28 mouse cellular contexts compared by ENCODE assay signal in the genomic region with DNA sequence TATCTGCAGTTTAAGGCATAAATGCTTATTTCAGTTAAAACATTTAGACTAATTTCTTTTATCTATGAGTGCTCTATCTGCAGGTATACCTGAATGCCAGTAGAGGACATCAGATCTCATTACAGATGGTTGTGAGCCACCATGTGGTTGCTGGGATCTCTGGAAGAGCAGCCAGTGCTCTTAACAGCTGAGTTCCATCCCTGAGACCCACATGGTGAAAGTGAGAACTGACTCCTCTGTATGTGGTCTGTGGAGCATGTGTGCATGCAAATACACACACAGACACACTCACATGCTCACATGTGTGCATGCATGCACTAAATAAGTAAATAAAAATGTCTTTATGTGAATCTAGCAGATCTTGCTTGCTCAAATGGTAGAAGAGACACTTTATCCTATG. TPM values are rescaled to one million over a fixed set of nuclear protein-coding genes. Genes with fewer than 3 reads are reported as not detected.
DNase-seq lines count a peak whose midpoint lies in the region; ATAC-seq and TF ChIP-seq lines count a peak whose summit lies in the region.
"Had no signal": no experiment of that assay in that cellular context is flagged by ENCODE, and none has a peak within 500 bp of the region (broad histone marks: within the 10 kb centered on the region; RNA-seq: fewer than 3 reads in every experiment).

No protein-coding gene starts in this region.

- 0 out of 2 replicates have a peak, but pooled peaks have one; percentile 19 for TF ChIP-seq CTCF in kidney, adult 2 months (conservative IDR thresholded peaks at IDR 0.05; ENCODE audit: insufficient read depth, insufficient read length, low read depth, low read length)
- TF ChIP-seq CTCF in CH12.LX (conservative IDR thresholded peaks at IDR 0.05 in 1 of 2, IDR thresholded peaks at IDR 0.05 in 1 of 2; ENCODE audit: low read depth in 2 of 2, low read length in 2 of 2): peak in 1 of 2 experiments; percentile 64; a peak in 2 of 4 replicates

- ATAC-seq in kidney, embryonic 16.5 days (ENCODE audit: low FRiP score, low TSS enrichment): no peak
- peak; percentile 50; the same call in 1 of the 2 replicates for ATAC-seq in neutrophil, adult 5-6 weeks (ENCODE audit: extremely low read depth, insufficient number of reproducible peaks, low FRiP score, poor library complexity, severe bottlenecking)
- ATAC-seq: midbrain, embryonic 16.5 days had no signal

- no peaks in the 10 kb centered on the region for H3K27me3 ChIP-seq in kidney, adult 2 months (replicated peaks; ENCODE audit: control insufficient read depth, insufficient read depth, low read length)
- no peaks in the 10 kb centered on the region for H3K27me3 ChIP-seq in kidney, embryonic 16.5 days (ENCODE audit: insufficient read depth, low read length)
- no peaks in the 10 kb centered on the region for H3K27me3 ChIP-seq in CH12.LX (replicated peaks)
- H3K27me3 ChIP-seq: limb, embryonic 13.5 days; liver, embryonic 13.5 days; lung, embryonic 15.5 days; neural tube, embryonic 15.5 days had no signal

- H3K9me3 ChIP-seq in kidney, embryonic 16.5 days (ENCODE audit: low read length): no peaks in the 10 kb centered on the region
- no peaks in the 10 kb centered on the region for H3K9me3 ChIP-seq in CH12.LX (replicated peaks; ENCODE audit: low read length)
- H3K9me3 ChIP-seq: forebrain, embryonic 10.5 days; hindbrain, embryonic 10.5 days; limb, embryonic 13.5 days; liver, embryonic 13.5 days; lung, embryonic 15.5 days; neural tube, embryonic 15.5 days had no signal

- TF ChIP-seq RAD21 in CH12.LX (IDR thresholded peaks at IDR 0.05; ENCODE audit: low read depth, low read length): peak; percentile 29

- H3K4me2 ChIP-seq in kidney, embryonic 16.5 days (replicated peaks; ENCODE audit: low read depth, low read length): no peak overlapping the region
- H3K4me2 ChIP-seq in CH12.LX (ENCODE audit: insufficient read depth, low read depth, poor library complexity, severe bottlenecking): no peak overlapping the region
- H3K4me2 ChIP-seq: heart, embryonic 11.5 days; limb, embryonic 13.5 days; liver, embryonic 13.5 days; lung, embryonic 15.5 days; neural tube, embryonic 15.5 days had no signal

- peak; percentile 32; the same call in 1 of the 2 replicates for TF ChIP-seq EP300 in CH12.LX (IDR thresholded peaks at IDR 0.05; ENCODE audit: low read length)

- no peaks in the 10 kb centered on the region for H3K79me2 ChIP-seq in CH12.LX (replicated peaks; ENCODE audit: control insufficient read depth, extremely low read depth, insufficient read depth, poor library complexity, severe bottlenecking)

- no peak for DNase-seq in kidney, adult 2 months
- DNase-seq in A20 (ENCODE audit: low read depth, low spot score) (peak; percentile 45), CH12.LX (ENCODE audit: extremely low read depth) (no peak)
- DNase-seq in thymus, adult 18-20 months: no peak
- DNase-seq in right cerebral cortex, adult 18-20 months: no peak
- DNase-seq: adrenal gland, postnatal 36 days; cerebellum, adult 11 months; cerebellum, adult 9-11 months; kidney, adult 8-10 months; kidney, postnatal 36 days; liver, embryonic 13.5 days; right cerebral cortex, postnatal 25 days; spleen, adult 18-20 months; thymus, postnatal 25 days had no signal

- no peak for TF ChIP-seq POLR2A in kidney, adult 2 months (IDR thresholded peaks at IDR 0.05; ENCODE audit: low read depth, low read length)
- no peak for TF ChIP-seq POLR2A in CH12.LX (IDR thresholded peaks at IDR 0.05; ENCODE audit: low read depth, low read length)

- peaks cover 3% of the 10 kb centered on the region; the same call in 1 of the 2 replicates for H3K4me1 ChIP-seq in kidney, adult 2 months (ENCODE audit: control insufficient read depth, insufficient read depth, low read length)
- no peaks in the 10 kb centered on the region for H3K4me1 ChIP-seq in kidney, embryonic 16.5 days (ENCODE audit: insufficient read depth, low read length)
- H3K4me1 ChIP-seq in CH12.LX (ENCODE audit: control insufficient read depth in 1 of 2, insufficient read depth in 2 of 2): peaks cover 0 to 15% of the 10 kb centered on the region in 2 experiments; a peak in 2 of 4 replicates
- H3K4me1 ChIP-seq: forebrain, embryonic 10.5 days; hindbrain, embryonic 10.5 days; limb, embryonic 13.5 days; liver, embryonic 13.5 days; lung, embryonic 15.5 days; neural tube, embryonic 15.5 days had no signal

- no peaks in the 10 kb centered on the region for H3K36me3 ChIP-seq in kidney, adult 2 months (ENCODE audit: control insufficient read depth, insufficient read depth, low read length)
- H3K36me3 ChIP-seq in kidney, embryonic 16.5 days (ENCODE audit: insufficient read depth, low read length): no peaks in the 10 kb centered on the region
- no peaks in the 10 kb centered on the region for H3K36me3 ChIP-seq in CH12.LX (replicated peaks in 1 of 2; ENCODE audit: control insufficient read depth in 1 of 2, insufficient read depth in 1 of 2, low read length in 1 of 2)
- H3K36me3 ChIP-seq: forebrain, embryonic 10.5 days; hindbrain, embryonic 10.5 days; limb, embryonic 13.5 days; liver, embryonic 13.5 days; lung, embryonic 15.5 days; neural tube, embryonic 15.5 days had no signal

- H3K9ac ChIP-seq in kidney, embryonic 16.5 days (replicated peaks; ENCODE audit: low read length): no peak overlapping the region
- H3K9ac ChIP-seq in CH12.LX (ENCODE audit: insufficient read depth, low read depth): no peak overlapping the region
- H3K9ac ChIP-seq: limb, embryonic 13.5 days; liver, embryonic 13.5 days; lung, embryonic 15.5 days; neural tube, embryonic 15.5 days had no signal

- dilution Hi-C loops in CH12.LX (cut with MboI; ENCODE audit: extremely low pct_ligation_motif_present, extremely low pct_unique_long_range_greater_than_20kb, low sequenced_read_pairs): no loop called here

- in situ Hi-C loops in CH12.LX (cut with MboI; ENCODE audit: low pct_ligation_motif_present, low pct_unique_long_range_greater_than_20kb, low sequenced_read_pairs): loop anchor here (10.0 kb wide), 2 partner anchors 171 to 271 kb away; no protein-coding TSS in a partner anchor

- no peak overlapping the region for H3K27ac ChIP-seq in kidney, adult 2 months (ENCODE audit: insufficient read depth, low read depth, low read length)
- H3K27ac ChIP-seq in kidney, embryonic 16.5 days (ENCODE audit: low read length): no peak overlapping the region
- no peak overlapping the region for H3K27ac ChIP-seq in CH12.LX (ENCODE audit: insufficient read depth, low read depth)
- H3K27ac ChIP-seq: forebrain, embryonic 10.5 days; hindbrain, embryonic 10.5 days; limb, embryonic 13.5 days; liver, embryonic 13.5 days; lung, embryonic 15.5 days; macrophage; neural tube, embryonic 15.5 days had no signal

- no peak overlapping the region for H3K4me3 ChIP-seq in kidney, adult 2 months (ENCODE audit: insufficient read depth, low read depth, low read length)
- no peak overlapping the region for H3K4me3 ChIP-seq in kidney, embryonic 16.5 days (ENCODE audit: low read length)
- no peak overlapping the region for H3K4me3 ChIP-seq in CH12.LX (replicated peaks in 1 of 3; ENCODE audit: low read depth in 2 of 3, low read length in 2 of 3, poor library complexity in 1 of 3)
- H3K4me3 ChIP-seq: forebrain, embryonic 10.5 days; hindbrain, embryonic 10.5 days; limb, embryonic 13.5 days; liver, embryonic 13.5 days; lung, embryonic 15.5 days; neural tube, embryonic 15.5 days had no signal

TF ChIP-seq in CH12.LX, 34 proteins besides CTCF, POLR2A, EP300 and RAD21 (continues in another document):
- TF ChIP-seq MAZ (IDR thresholded peaks at IDR 0.05; ENCODE audit: low read depth, low read length) (no peak), CHD1 (IDR thresholded peaks at IDR 0.05; ENCODE audit: low read depth, low read length) (no peak), IRF4 (IDR thresholded peaks at IDR 0.05; ENCODE audit: low read depth, low read length) (no peak), USF1 (IDR thresholded peaks at IDR 0.05; ENCODE audit: low read depth, low read length) (no peak), USF2 (conservative IDR thresholded peaks at IDR 0.05; ENCODE audit: low read depth, low read length) (no peak), PAX5 (IDR thresholded peaks at IDR 0.05; ENCODE audit: low read length) (no peak), JUND (conservative IDR thresholded peaks at IDR 0.05; ENCODE audit: low read depth, low read length) (no peak), NRF1 (IDR thresholded peaks at IDR 0.05; ENCODE audit: low read depth, low read length) (no peak), SIN3A (IDR thresholded peaks at IDR 0.05; ENCODE audit: low read length) (0 out of 2 replicates have a peak, but pooled peaks have one; percentile 28), ZNF384 (IDR thresholded peaks at IDR 0.05; ENCODE audit: low read depth, low read length) (no peak), KAT2A (IDR thresholded peaks at IDR 0.05; ENCODE audit: insufficient replicate concordance, low read length) (no peak), SMC3 (IDR thresholded peaks at IDR 0.05; ENCODE audit: low read depth, low read length) (peak; percentile 43; the same call in 1 of the 2 replicates), POLR2AphosphoS2 (IDR thresholded peaks at IDR 0.05; ENCODE audit: low read depth, low read length) (no peak), MYC (IDR thresholded peaks at IDR 0.05; ENCODE audit: low read depth, low read length) (peak; percentile 78), ZMIZ1 (IDR thresholded peaks at IDR 0.05; ENCODE audit: low read depth, low read length) (no peak), GABPA (IDR thresholded peaks at IDR 0.05; ENCODE audit: insufficient replicate concordance, low read depth, low read length) (no peak), BHLHE40 (IDR thresholded peaks at IDR 0.05; ENCODE audit: low read depth, low read length) (peak; percentile 94), MAX (IDR thresholded peaks at IDR 0.05; ENCODE audit: low read length) (peak; percentile 72), JUN (IDR thresholded peaks at IDR 0.05; ENCODE audit: insufficient read depth, low read depth, low read length) (no peak), MAFK (IDR thresholded peaks at IDR 0.05; ENCODE audit: insufficient replicate concordance, low read length) (no peak), HCFC1 (IDR thresholded peaks at IDR 0.05; ENCODE audit: low read depth, low read length) (no peak), ETS1 (conservative IDR thresholded peaks at IDR 0.05; ENCODE audit: low read depth, low read length) (peak; percentile 69), ZC3H11A (IDR thresholded peaks at IDR 0.05; ENCODE audit: low read depth, low read length) (no peak), RCOR1 (conservative IDR thresholded peaks at IDR 0.05; ENCODE audit: low read depth, low read length) (no peak), UBTF (IDR thresholded peaks at IDR 0.05; ENCODE audit: low read depth, low read length) (no peak)

RNA-seq across cellular contexts. Expression of gene Cd69, which starts 29.4 kb away (rescaled TPM):
- 0.11 and 0.78 TPM in 2 replicates for polyA plus RNA-seq in kidney, adult 2 months (2012; rRNA removed)
- polyA plus RNA-seq in kidney, embryonic 16.5 days (2015; fragmentation: Nextera tagmentation; extraction: Ambion mirVana): 0.13 TPM in 1 of 2 replicates, not detected in the other
- total RNA-seq in CH12.LX (2012; rRNA removed) (112 and 132 TPM in 2 replicates), CH12.LX (2014; rRNA removed) (229 and 269 TPM in 2 replicates)
- 71.2 and 71.3 TPM in 2 replicates for polyA plus RNA-seq in CH12.LX (2012; ENCODE audit: insufficient read length, low read depth)
- 295 and 306 TPM in 2 replicates for total RNA-seq in neutrophil, adult 5-6 weeks (2017)
- total RNA-seq: left cerebral cortex, adult 18-20 months; left cerebral cortex, postnatal 25 days had no signal
- polyA plus RNA-seq: cortical plate, adult 2 months; heart, embryonic 11.5 days; heart, postnatal 0 days; hindbrain, embryonic 10.5 days; midbrain, embryonic 16.5 days had no signal

Comparison
In these comparisons a context has a peak if more than half of its experiments do, and no peak if none do; other contexts are left out.
1. RNA of gene Cd69, which starts 29.4 kb away (polyA plus RNA-seq): 71.2 to 71.3 TPM in CH12.LX; 0.11 to 0.78 TPM in kidney, adult 2 months and 0.13 TPM in kidney, embryonic 16.5 days; every median in the first group is over 10 times any median in the second.